In the genomic region with DNA sequence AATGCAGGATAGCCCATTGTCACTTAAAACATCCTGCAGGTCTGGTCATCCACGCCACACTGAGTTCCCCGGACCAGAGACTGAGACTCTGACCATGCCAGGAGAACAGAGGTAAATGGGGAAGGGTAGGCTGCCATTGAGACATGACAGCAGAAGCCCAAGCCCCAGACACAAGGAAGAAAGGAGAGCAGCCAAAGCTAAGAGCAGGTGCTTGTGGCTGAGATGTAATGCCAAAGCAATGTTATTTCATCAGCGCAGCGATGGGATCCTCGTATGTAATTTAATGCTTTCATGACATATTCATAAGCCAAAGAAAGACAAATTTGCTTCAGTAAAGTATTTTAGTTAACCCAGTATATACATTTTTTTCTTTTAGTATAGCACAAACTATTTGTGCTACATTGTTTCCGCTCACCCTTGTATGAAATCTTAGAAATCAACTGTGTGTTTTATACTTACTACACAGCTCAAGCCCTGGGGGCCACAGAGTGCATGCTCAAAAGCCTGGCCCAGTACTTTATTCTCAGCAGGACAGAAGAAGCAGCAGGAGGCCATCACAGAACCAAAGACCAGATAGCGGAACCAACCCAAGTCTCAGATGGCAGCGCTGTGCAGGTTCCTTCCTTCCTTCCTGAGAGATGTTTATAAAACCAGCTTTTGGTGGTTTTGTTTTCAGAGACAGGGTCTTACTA, we compare ENCODE assay signal across 21 mouse cellular contexts.
"Had no signal": no experiment of that assay in that cellular context is flagged by ENCODE, and none has a peak within 500 bp of the region (broad histone marks: within the 10 kb centered on the region; RNA-seq: fewer than 3 reads in every experiment).

No protein-coding gene starts in this region.

- H3K4me3 ChIP-seq: lung, embryonic 15.5 days; midbrain, embryonic 13.5 days; midbrain, embryonic 15.5 days; neural tube, embryonic 13.5 days; neural tube, embryonic 15.5 days; stomach, embryonic 15.5 days had no signal

- H3K9me3 ChIP-seq: lung, embryonic 15.5 days; midbrain, embryonic 13.5 days; midbrain, embryonic 15.5 days; neural tube, embryonic 13.5 days; neural tube, embryonic 15.5 days; stomach, embryonic 15.5 days had no signal

- ATAC-seq: liver, postnatal 0 days; lung, postnatal 0 days; midbrain, embryonic 13.5 days; midbrain, embryonic 15.5 days had no signal

- H3K27ac ChIP-seq: lung, embryonic 15.5 days; macrophage; midbrain, embryonic 13.5 days; midbrain, embryonic 15.5 days; neural tube, embryonic 13.5 days; neural tube, embryonic 15.5 days; stomach, embryonic 15.5 days; stomach, postnatal 0 days had no signal

- H3K9ac ChIP-seq: liver, postnatal 0 days; lung, embryonic 15.5 days; midbrain, embryonic 13.5 days; midbrain, embryonic 15.5 days; neural tube, embryonic 13.5 days; neural tube, embryonic 15.5 days; stomach, embryonic 15.5 days had no signal

- H3K27me3 ChIP-seq: lung, embryonic 15.5 days; megakaryocyte, embryonic 14.5 days; midbrain, embryonic 13.5 days; midbrain, embryonic 15.5 days; neural tube, embryonic 13.5 days; neural tube, embryonic 15.5 days; stomach, embryonic 15.5 days had no signal

- H3K4me2 ChIP-seq: lung, embryonic 15.5 days; midbrain, embryonic 11.5 days; midbrain, embryonic 13.5 days; midbrain, embryonic 15.5 days; neural tube, embryonic 13.5 days; neural tube, embryonic 15.5 days; stomach, embryonic 15.5 days had no signal

- DNase-seq: liver, postnatal 0 days; lung, adult 2 months; lung, postnatal 36 days; retina, postnatal 1 day; right cerebral cortex, adult 18-20 months; right cerebral cortex, postnatal 25 days; right cerebral cortex, postnatal 4 days; thymus, adult 2 months; thymus, postnatal 25 days; thymus, postnatal 4 days had no signal

- H3K36me3 ChIP-seq: lung, embryonic 15.5 days; midbrain, embryonic 13.5 days; midbrain, embryonic 15.5 days; neural tube, embryonic 13.5 days; neural tube, embryonic 15.5 days; stomach, embryonic 15.5 days had no signal

- H3K4me1 ChIP-seq: neural tube, embryonic 13.5 days; stomach, embryonic 15.5 days had no signal
